Mouse (Mus musculus) embryonic facial prominence, embryonic 12.5 days (tissue): ENCODE data around the gene Retreg1. TPM values are rescaled to one million over a fixed set of nuclear protein-coding genes. Genes with fewer than 3 reads are reported as not detected.

ENCODE experiments used
- ATAC-seq: fragments of 200-750 bp; cut with Nextera tagmentation; 2 replicates; pipeline ENCODE4 v1.8.0; 2017; ENCODE audit not compliant: insufficient number of reproducible peaks, insufficient read depth, low FRiP score, low TSS enrichment
- H3K27ac ChIP-seq: fragments of 300-500 bp; sonication (generic); 2 replicates; pipeline ENCODE4 v1.5.1; 2016; ENCODE audit warnings: mild to moderate bottlenecking
- H3K27me3 ChIP-seq: fragments of 300-500 bp; sonication (generic); 2 replicates; pipeline ENCODE4 v1.6.1; 2016; ENCODE audit warnings: mild to moderate bottlenecking, moderate library complexity
- H3K36me3 ChIP-seq: fragments of 300-500 bp; sonication (generic); 2 replicates; pipeline ENCODE4 v1.6.1; 2016; ENCODE audit warnings: mild to moderate bottlenecking
- H3K4me1 ChIP-seq: fragments of 300-500 bp; sonication (generic); 2 replicates; pipeline ENCODE4 v1.6.1; 2016
- H3K4me2 ChIP-seq: fragments of 300-500 bp; sonication (generic); replicated peaks from 2 replicates; pipeline ENCODE4 v1.6.1; 2016; ENCODE audit warnings: mild to moderate bottlenecking, moderate library complexity
- H3K4me3 ChIP-seq: fragments of 300-500 bp; sonication (generic); 2 replicates; pipeline ENCODE4 v1.5.1; 2016; ENCODE audit warnings: mild to moderate bottlenecking
- H3K9ac ChIP-seq: fragments of 300-500 bp; sonication (generic); 2 replicates; pipeline ENCODE4 v1.6.1; 2016; ENCODE audit warnings: mild to moderate bottlenecking, moderate library complexity
- H3K9me3 ChIP-seq: fragments of 300-500 bp; sonication (generic); 2 replicates; pipeline ENCODE4 v1.6.1; 2016; ENCODE audit warnings: mild to moderate bottlenecking, moderate library complexity
- WGBS: fragments of 180-500 bp; shearing (Covaris S2); methylation state at CpG from one replicate; pipeline ENCODE4 v1.1.7; 2016; 5-methylcytosine and 5-hydroxymethylcytosine counted together
- polyA plus RNA-seq: library from polyadenylated mRNA; unstranded; fragments of >200 nt; fragmentation: Nextera tagmentation; extraction: Ambion mirVana; gene quantifications from 2 replicates; pipeline ENCODE4 v1.2.1, GENCODE M21; 2016

Retreg1 gene
- polyA plus RNA-seq, 1 experiment from 2014 or later: 4.5 TPM

DNA sequence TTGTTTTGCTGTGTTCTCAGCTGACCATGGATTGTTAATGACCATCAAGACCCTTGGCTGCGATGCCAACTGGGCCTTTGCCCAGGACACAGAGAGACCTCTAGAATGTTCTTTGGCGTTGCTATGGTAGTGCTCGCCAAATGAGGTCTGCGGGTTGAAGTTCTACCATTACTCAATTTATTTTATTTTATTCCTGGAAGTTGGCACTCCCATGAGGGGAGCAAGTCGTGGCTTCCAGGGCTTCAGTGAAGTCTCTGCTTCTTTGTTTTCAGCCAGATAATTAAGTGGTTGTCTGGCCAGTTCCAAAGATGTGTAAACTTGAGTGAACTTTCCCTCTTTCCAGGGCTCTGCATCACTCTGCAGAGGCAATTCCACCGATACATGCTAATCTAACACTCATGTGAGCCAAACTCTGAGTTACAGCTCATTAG lies 43.6 kb downstream of the Retreg1 start:
- Histone ChIP-seq H3K4me3 (no peak overlapping the region), H3K9me3 (no peaks in the 10 kb centered on the region), H3K4me1 (no peaks in the 10 kb centered on the region), H3K27me3 (no peaks in the 10 kb centered on the region), H3K36me3 (no peaks in the 10 kb centered on the region), H3K4me2 (no peak overlapping the region), H3K9ac (no peak overlapping the region), H3K27ac (no peak overlapping the region)
- WGBS: 87% methylated on average over 6 of the region's 6 CpGs
- no peak for ATAC-seq

DNA sequence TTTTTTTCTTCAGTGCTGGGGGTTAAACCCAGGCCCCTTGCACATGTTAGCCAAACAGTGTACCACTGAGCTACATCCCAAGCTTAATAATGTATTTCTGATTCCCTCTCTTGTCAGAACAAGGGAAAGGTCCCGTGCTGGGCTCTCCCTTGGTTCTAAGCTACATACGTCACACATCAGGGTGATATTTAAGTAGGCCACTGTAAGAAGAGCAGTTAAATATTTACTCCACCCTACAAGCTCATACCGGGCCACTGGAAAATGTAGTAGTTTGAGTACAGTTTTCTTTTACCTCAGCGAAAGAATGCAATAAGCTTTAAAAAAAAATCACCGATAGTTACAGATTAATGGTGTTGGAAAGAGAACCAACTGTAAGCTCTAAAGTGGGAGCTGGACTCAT lies 46.9 kb downstream of the Retreg1 start:
- 92% methylated on average over 5 of the region's 5 CpGs for WGBS
- H3K9ac ChIP-seq: no peak overlapping the region
- no peak for ATAC-seq
- H3K27me3 ChIP-seq: no peaks in the 10 kb centered on the region
- H3K4me1 ChIP-seq: no peaks in the 10 kb centered on the region
- no peaks in the 10 kb centered on the region for H3K9me3 ChIP-seq
- H3K36me3 ChIP-seq: no peaks in the 10 kb centered on the region
- H3K4me3 ChIP-seq: no peak overlapping the region
- no peak overlapping the region for H3K4me2 ChIP-seq
- H3K27ac ChIP-seq: no peak overlapping the region

DNA sequence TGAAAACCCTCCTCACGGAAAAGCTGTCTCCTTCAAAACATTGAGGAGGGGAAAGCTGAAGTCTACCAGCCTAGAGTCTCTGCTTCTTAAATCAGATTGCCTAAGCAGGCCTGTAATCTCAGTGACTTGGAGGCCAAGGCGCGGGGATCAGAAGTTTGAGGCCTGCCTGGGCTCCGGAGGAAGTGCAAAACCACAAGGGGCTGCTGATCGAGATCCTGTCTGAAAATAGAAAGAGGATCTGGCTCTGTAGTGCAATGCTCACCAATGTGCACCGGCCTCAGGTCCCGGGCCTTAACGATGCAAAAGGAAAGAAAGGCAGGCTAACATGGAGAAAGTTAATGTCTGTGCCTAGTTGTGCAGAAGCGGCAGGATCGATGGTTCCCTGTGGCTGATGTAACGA lies 48.6 kb downstream of the Retreg1 start:
- H3K36me3 ChIP-seq: no peaks in the 10 kb centered on the region
- H3K27ac ChIP-seq: no peak overlapping the region
- 80% methylated on average over 11 of the region's 11 CpGs for WGBS
- H3K4me1 ChIP-seq: no peaks in the 10 kb centered on the region
- no peaks in the 10 kb centered on the region for H3K27me3 ChIP-seq
- H3K4me3 ChIP-seq: no peak overlapping the region
- no peak overlapping the region for H3K9ac ChIP-seq
- no peaks in the 10 kb centered on the region for H3K9me3 ChIP-seq
- no peak overlapping the region for H3K4me2 ChIP-seq
- no peak for ATAC-seq

DNA sequence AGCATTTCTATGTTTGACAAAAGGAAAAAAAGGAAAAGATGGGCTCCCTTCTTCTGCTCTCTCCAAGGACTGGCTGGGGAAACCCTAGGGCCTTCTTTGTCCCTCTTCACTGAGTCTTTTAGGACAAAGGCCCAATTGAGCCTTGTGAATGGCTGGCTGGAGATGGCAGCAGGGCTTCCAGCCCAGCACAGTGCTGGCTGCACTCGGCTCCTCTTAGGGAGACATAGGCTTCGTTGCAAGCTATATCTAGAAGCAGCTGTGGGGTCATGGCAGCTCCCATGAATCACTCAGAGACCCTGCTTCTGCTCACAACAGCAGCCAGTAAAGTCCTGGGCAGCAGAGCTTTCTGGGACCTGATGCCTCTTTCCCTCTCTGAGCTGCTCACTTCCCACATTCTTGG lies 50.3 kb downstream of the Retreg1 start:
- no peak for ATAC-seq
- H3K9me3 ChIP-seq: no peaks in the 10 kb centered on the region
- no peak overlapping the region for H3K9ac ChIP-seq
- no peaks in the 10 kb centered on the region for H3K4me1 ChIP-seq
- H3K4me2 ChIP-seq: no peak overlapping the region
- 28% methylated on average over 2 of the region's 2 CpGs for WGBS
- no peaks in the 10 kb centered on the region for H3K36me3 ChIP-seq
- no peak overlapping the region for H3K27ac ChIP-seq
- no peaks in the 10 kb centered on the region for H3K27me3 ChIP-seq
- no peak overlapping the region for H3K4me3 ChIP-seq

DNA sequence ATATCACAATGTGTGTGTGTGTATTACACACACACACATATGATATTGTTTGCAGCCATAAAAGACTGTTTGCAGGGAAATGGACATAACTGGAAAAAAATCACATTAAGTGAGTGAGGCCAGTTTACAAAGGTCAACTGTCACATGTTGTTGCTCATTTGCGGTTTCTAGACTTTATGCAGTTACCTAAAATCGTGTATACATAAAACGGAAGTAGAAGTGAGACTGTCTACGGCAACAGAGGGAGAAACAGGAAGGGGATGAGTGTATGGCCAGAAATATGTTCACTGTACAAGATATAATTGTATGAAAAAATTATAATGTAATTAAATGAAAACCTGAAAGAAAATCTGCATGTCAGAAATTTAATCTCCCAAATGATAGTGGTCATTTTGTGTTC lies 53.8 kb downstream of the Retreg1 start:
- WGBS: 88% methylated on average over 4 of the region's 4 CpGs
- Histone ChIP-seq H3K9ac (no peak overlapping the region), H3K36me3 (no peaks in the 10 kb centered on the region), H3K4me1 (no peaks in the 10 kb centered on the region), H3K27ac (no peak overlapping the region), H3K4me3 (no peak overlapping the region), H3K4me2 (no peak overlapping the region), H3K9me3 (no peaks in the 10 kb centered on the region), H3K27me3 (no peaks in the 10 kb centered on the region)
- no peak for ATAC-seq

DNA sequence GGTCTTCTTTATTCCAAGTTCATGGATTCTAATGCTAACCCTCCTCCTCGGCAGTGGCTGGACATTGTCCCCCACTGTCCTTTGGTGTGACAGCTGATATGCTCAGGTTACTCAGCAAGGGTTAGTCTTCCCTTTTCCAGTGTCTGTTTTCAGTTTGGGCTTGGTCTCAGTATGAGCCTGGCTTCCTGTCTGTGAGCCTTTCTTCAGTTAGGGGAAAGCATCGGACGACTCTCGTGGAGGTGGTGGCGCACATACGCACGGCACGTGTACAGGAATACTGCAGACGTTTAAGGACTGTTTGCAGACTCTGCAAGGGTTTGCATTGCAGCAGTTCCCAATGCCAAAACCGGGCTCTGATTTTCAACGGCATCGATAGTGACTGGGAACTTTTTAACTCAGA lies 54.6 kb downstream of the Retreg1 start:
- H3K9ac ChIP-seq: no peak overlapping the region
- H3K36me3 ChIP-seq: no peaks in the 10 kb centered on the region
- no peak for ATAC-seq
- H3K27ac ChIP-seq: no peak overlapping the region
- H3K4me1 ChIP-seq: no peaks in the 10 kb centered on the region
- H3K27me3 ChIP-seq: no peaks in the 10 kb centered on the region
- no peak overlapping the region for H3K4me2 ChIP-seq
- H3K4me3 ChIP-seq: no peak overlapping the region
- 57% methylated on average over 12 of the region's 12 CpGs for WGBS
- no peaks in the 10 kb centered on the region for H3K9me3 ChIP-seq

DNA sequence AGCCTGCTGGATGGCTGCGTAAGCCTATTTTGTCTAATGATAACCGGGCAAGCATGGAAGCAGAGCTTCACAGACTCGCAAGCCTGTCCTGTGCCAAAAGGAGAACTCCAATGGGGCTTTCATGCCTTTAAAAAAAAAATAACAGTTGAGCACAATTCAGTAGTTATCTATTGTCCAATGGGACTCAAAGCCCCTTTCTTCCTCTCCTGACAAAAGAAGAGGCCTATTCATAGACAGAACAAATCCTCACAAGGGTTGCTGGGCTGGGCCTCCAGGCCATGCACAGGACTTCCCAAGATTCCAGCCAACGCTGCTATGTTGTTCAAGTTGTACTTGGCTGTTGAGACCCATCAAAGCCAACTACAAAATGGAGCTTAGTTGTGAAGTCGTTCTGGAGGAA lies 56.0 kb downstream of the Retreg1 start:
- no peak for ATAC-seq
- Histone ChIP-seq H3K9ac (no peak overlapping the region), H3K4me1 (no peaks in the 10 kb centered on the region), H3K4me3 (no peak overlapping the region), H3K4me2 (no peak overlapping the region), H3K27ac (no peak overlapping the region), H3K9me3 (no peaks in the 10 kb centered on the region), H3K36me3 (no peaks in the 10 kb centered on the region), H3K27me3 (no peaks in the 10 kb centered on the region)
- 58% methylated on average over 5 of the region's 5 CpGs for WGBS

DNA sequence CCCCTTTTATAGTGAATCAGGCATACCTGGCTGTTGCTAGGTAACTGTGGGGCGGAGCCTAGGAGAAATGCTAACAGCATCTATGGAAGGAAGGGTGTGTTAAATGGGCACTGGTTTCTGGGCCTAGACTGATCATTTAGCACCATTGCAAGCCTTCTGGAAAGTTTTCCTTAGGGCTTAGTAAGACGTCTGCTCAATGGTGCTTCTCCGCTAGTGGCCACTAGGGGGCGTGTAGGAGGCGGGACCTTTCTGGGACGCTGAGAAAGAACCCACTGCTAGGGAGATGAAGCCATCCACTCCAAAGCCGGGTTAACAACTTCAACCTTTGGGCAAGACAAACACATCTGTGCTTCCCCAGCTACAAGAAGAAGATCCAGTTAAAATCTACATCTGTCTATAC lies 57.6 kb downstream of the Retreg1 start:
- Histone ChIP-seq H3K27ac (no peak overlapping the region), H3K36me3 (no peaks in the 10 kb centered on the region), H3K27me3 (no peaks in the 10 kb centered on the region), H3K4me2 (no peak overlapping the region), H3K9me3 (no peaks in the 10 kb centered on the region), H3K9ac (no peak overlapping the region), H3K4me1 (no peaks in the 10 kb centered on the region), H3K4me3 (no peak overlapping the region)
- no peak for ATAC-seq
- 8% methylated on average over 7 of the region's 7 CpGs for WGBS

DNA sequence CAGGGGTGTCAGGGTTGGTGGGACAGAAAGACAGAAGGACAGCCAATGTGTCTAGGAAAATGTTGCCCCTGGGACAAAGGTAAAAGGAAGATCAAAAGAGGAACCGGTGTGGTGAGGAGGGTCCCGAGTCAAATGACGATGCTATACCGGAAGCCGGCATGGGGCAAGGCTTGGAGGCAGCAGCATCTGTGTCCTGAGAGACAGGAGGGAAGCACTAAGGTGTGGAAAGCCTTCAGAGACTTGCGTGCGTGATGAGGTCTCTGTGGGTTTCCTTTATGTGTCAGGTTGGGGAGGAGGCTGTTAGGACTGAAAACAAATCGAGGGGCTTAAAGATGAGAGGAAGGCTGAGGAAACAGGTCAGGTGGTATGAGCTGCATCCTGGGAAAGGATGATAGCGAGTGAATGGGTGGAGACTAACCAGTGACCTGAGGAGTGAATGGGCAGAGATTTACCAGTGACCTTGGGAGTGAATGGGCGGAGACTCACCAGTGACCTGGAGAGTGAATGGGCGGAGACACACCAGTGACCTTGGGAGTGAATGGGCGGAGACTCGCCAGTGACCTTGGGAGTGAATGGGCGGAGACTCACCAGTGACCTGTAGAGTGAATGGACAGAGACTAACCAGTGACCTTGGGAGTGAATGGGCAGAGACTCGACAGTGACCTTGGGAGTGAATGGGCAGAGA lies 60.1 kb downstream of the Retreg1 start:
- Histone ChIP-seq H3K27me3 (no peaks in the 10 kb centered on the region), H3K4me3 (no peak overlapping the region), H3K27ac (no peak overlapping the region), H3K36me3 (no peaks in the 10 kb centered on the region), H3K4me2 (no peak overlapping the region), H3K9ac (no peak overlapping the region), H3K9me3 (no peaks in the 10 kb centered on the region), H3K4me1 (no peaks in the 10 kb centered on the region)
- 88% methylated on average over 15 of the region's 15 CpGs for WGBS
- ATAC-seq: no peak

DNA sequence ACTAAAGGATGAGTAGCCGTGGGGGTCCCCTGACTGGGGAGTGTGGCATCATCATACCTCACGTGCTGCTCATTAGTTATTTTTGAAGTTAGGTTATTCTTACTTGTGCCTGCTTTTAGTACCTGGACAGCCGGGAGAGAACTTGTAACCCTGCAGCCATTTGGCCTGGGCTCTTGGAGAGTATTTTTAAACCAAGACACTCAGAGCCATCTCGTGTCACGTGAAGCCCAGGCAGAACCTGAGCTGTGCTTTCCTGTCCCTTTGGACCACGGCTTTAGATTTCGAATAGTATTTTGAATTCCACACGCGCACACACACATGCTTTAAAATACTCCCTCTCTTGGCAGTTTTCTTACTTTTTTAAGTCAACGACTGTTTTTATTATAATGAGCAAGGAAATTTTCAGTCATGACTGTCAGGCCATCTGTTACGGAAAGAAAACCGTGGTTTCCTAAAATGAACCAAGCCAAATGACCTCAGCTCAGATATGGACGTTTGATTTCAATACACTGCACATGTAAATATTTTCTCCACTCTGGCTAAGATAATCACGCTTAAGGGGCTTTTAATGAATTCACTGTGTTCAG lies 61.5 kb downstream of the Retreg1 start:
- Histone ChIP-seq H3K27ac (no peak overlapping the region), H3K4me3 (no peak overlapping the region), H3K4me2 (no peak overlapping the region), H3K9ac (no peak overlapping the region), H3K27me3 (no peaks in the 10 kb centered on the region), H3K4me1 (no peaks in the 10 kb centered on the region), H3K9me3 (no peaks in the 10 kb centered on the region), H3K36me3 (no peaks in the 10 kb centered on the region)
- 86% methylated on average over 14 of the region's 14 CpGs for WGBS
- ATAC-seq: no peak

DNA sequence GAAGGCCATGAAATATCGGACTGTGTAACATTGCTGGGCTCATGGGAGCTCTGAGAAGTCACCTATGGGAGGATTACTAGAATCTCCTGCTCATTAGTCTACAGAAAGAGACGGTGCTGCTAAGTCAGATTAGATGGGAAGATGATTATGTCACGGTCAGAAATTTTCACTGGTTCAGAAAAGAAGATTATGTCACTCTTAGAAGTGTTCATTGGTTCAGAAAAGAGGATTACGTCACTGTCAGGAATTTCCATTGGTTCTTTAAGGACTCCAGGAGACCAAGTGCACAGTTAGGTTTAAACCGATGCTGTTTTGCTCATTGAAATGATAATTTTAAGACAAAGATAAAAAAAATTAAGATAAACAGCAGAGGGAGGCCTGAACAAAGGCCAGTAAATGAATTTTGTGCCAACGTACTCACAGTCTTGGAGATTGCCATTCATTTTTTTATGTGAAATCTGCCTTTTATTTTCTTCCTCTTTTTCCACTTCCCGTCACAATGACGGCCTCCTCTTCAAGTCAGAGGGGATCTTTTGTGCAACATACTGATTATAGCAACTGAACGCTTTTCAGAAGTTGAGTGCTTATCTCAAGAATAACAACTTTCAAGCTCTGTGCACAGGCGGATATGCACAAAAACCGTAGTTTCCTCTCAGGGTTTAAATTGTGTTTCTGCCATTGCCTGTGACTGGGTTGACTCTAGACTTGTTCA lies 67.0 kb downstream of the Retreg1 start:
- ATAC-seq: no peak
- no peak overlapping the region for H3K27ac ChIP-seq
- H3K4me1 ChIP-seq: no peaks in the 10 kb centered on the region
- no peaks in the 10 kb centered on the region for H3K9me3 ChIP-seq
- H3K27me3 ChIP-seq: no peaks in the 10 kb centered on the region
- H3K4me2 ChIP-seq: no peak overlapping the region
- 84% methylated on average over 11 of the region's 11 CpGs for WGBS
- no peak overlapping the region for H3K4me3 ChIP-seq
- no peak overlapping the region for H3K9ac ChIP-seq
- H3K36me3 ChIP-seq: no peaks in the 10 kb centered on the region

DNA sequence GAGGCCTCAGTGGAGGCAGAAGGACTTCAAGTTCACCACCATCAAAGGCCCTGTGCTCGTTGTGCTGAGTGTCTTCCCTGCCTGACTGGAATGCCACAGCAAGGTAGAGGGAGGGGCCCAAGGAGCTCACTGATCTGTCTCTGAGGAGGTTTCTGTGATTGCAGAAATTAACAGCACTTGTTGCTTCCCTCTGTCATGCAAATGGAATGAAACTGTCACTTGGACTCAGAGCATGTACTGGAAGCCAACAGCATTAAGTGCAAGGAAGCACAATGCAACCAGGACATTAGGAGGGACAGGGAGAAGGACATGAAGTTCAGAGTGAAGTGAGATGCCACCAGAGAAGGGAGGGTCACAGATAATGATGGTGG lies 67.5 kb downstream of the Retreg1 start:
- no peak overlapping the region for H3K9ac ChIP-seq
- no peak for ATAC-seq
- H3K4me3 ChIP-seq: no peak overlapping the region
- no peaks in the 10 kb centered on the region for H3K9me3 ChIP-seq
- H3K27me3 ChIP-seq: no peaks in the 10 kb centered on the region
- H3K4me2 ChIP-seq: no peak overlapping the region
- no peaks in the 10 kb centered on the region for H3K4me1 ChIP-seq
- H3K36me3 ChIP-seq: no peaks in the 10 kb centered on the region
- 42% methylated on average over 1 of the region's 1 CpGs for WGBS
- H3K27ac ChIP-seq: no peak overlapping the region
